Mouse (Mus musculus): ENCODE results near the gene Thrap3. TPM values are rescaled to one million over a fixed set of nuclear protein-coding genes. Genes with fewer than 3 reads are reported as not detected.

Gene Thrap3
- polyA plus RNA-seq, 1 experiment from 2014 or later = 207 TPM

GRCm38 (mm10) chr4:126156617-126157016 is 45.9 kb downstream of the Thrap3 start:
- Histone ChIP-seq H3K27ac (ENCODE audit: low read depth, low read length) (no peak overlapping the region; the same call in 1 of the 2 replicates), H3K4me1 (replicated peaks; ENCODE audit: control insufficient read depth, insufficient read depth, low read length) (peaks cover 12% of the 10 kb centered on the region), H3K27me3 (replicated peaks; ENCODE audit: control insufficient read depth, insufficient read depth, low read length) (no peaks in the 10 kb centered on the region), H3K36me3 (ENCODE audit: control insufficient read depth, insufficient read depth, low read length) (no peaks in the 10 kb centered on the region; the same call in 1 of the 2 replicates), H3K9me3 (ENCODE audit: control insufficient read depth, low read length) (no peaks in the 10 kb centered on the region; the same call in 1 of the 2 replicates), H3K4me2 (no peak overlapping the region), H3K9ac (ENCODE audit: low read depth, low read length) (no peak overlapping the region), H3K4me3 (ENCODE audit: low read depth, low read length) (no peak overlapping the region)
- 63% methylated on average over 5 of the region's 5 CpGs for WGBS
- DNase-seq (ENCODE audit: low spot score) = no peak
- no peak for ATAC-seq (replicated peaks; ENCODE audit: low FRiP score)

GRCm38 (mm10) chr4:126155869-126156268 is 46.7 kb downstream of the Thrap3 start:
- no peak overlapping the region for H3K4me2 ChIP-seq
- no peak overlapping the region for H3K4me3 ChIP-seq (ENCODE audit: low read depth, low read length)
- DNase-seq (ENCODE audit: low spot score) (no peak), ATAC-seq (replicated peaks; ENCODE audit: low FRiP score) (peak; percentile 49)
- WGBS = 63% methylated on average over 2 of the region's 2 CpGs
- H3K4me1 ChIP-seq (replicated peaks; ENCODE audit: control insufficient read depth, insufficient read depth, low read length) = peaks cover 14% of the 10 kb centered on the region
- no peak overlapping the region for H3K9ac ChIP-seq (ENCODE audit: low read depth, low read length)
- no peaks in the 10 kb centered on the region; the same call in 1 of the 2 replicates for H3K9me3 ChIP-seq (ENCODE audit: control insufficient read depth, low read length)
- no peaks in the 10 kb centered on the region for H3K27me3 ChIP-seq (replicated peaks; ENCODE audit: control insufficient read depth, insufficient read depth, low read length)
- peak overlapping the region; percentile 71 for H3K27ac ChIP-seq (ENCODE audit: low read depth, low read length)
- no peaks in the 10 kb centered on the region; the same call in 1 of the 2 replicates for H3K36me3 ChIP-seq (ENCODE audit: control insufficient read depth, insufficient read depth, low read length)

- ATAC-seq (replicated peaks; ENCODE audit: low FRiP score) (no peak), DNase-seq (ENCODE audit: low spot score) (no peak)
- peaks cover 21% of the 10 kb centered on the region for H3K4me1 ChIP-seq (replicated peaks; ENCODE audit: control insufficient read depth, insufficient read depth, low read length)
- no peak overlapping the region for H3K4me2 ChIP-seq
- no peaks in the 10 kb centered on the region; the same call in 1 of the 2 replicates for H3K9me3 ChIP-seq (ENCODE audit: control insufficient read depth, low read length)
- 21% methylated on average over 4 of the region's 4 CpGs for WGBS
- H3K27me3 ChIP-seq (replicated peaks; ENCODE audit: control insufficient read depth, insufficient read depth, low read length) = peaks cover 1% of the 10 kb centered on the region
- H3K27ac ChIP-seq (ENCODE audit: low read depth, low read length) = peak overlapping the region; percentile 71
- H3K4me3 ChIP-seq (ENCODE audit: low read depth, low read length) = no peak overlapping the region
- no peak overlapping the region for H3K9ac ChIP-seq (ENCODE audit: low read depth, low read length)
- no peaks in the 10 kb centered on the region; the same call in 1 of the 2 replicates for H3K36me3 ChIP-seq (ENCODE audit: control insufficient read depth, insufficient read depth, low read length)
These were observed 47.4 kb downstream of the Thrap3 start for GRCm38 (mm10) chr4:126155183-126155582.

GRCm38 (mm10) chr4:126152864-126153263 is 49.7 kb downstream of the Thrap3 start:
- no peaks in the 10 kb centered on the region; the same call in 1 of the 2 replicates for H3K9me3 ChIP-seq (ENCODE audit: control insufficient read depth, low read length)
- no peak overlapping the region for H3K4me3 ChIP-seq (ENCODE audit: low read depth, low read length)
- H3K4me1 ChIP-seq (replicated peaks; ENCODE audit: control insufficient read depth, insufficient read depth, low read length) = peaks cover 41% of the 10 kb centered on the region
- peaks cover 24% of the 10 kb centered on the region for H3K27me3 ChIP-seq (replicated peaks; ENCODE audit: control insufficient read depth, insufficient read depth, low read length)
- no peaks in the 10 kb centered on the region; the same call in 1 of the 2 replicates for H3K36me3 ChIP-seq (ENCODE audit: control insufficient read depth, insufficient read depth, low read length)
- H3K27ac ChIP-seq (ENCODE audit: low read depth, low read length) = no peak overlapping the region
- H3K4me2 ChIP-seq = no peak overlapping the region
- 36% methylated on average over 14 of the region's 14 CpGs for WGBS
- DNase-seq (ENCODE audit: low spot score) = no peak
- H3K9ac ChIP-seq (ENCODE audit: low read depth, low read length) = no peak overlapping the region
- ATAC-seq (replicated peaks; ENCODE audit: low FRiP score) = no peak

GRCm38 (mm10) chr4:126151701-126152440 is 50.7 kb downstream of the Thrap3 start:
- 84% methylated on average over 16 of the region's 16 CpGs for WGBS
- Histone ChIP-seq H3K36me3 (ENCODE audit: control insufficient read depth, insufficient read depth, low read length) (no peaks in the 10 kb centered on the region; the same call in 1 of the 2 replicates), H3K4me1 (replicated peaks; ENCODE audit: control insufficient read depth, insufficient read depth, low read length) (peaks cover 46% of the 10 kb centered on the region), H3K4me2 (no peak overlapping the region), H3K9ac (ENCODE audit: low read depth, low read length) (no peak overlapping the region), H3K27me3 (replicated peaks; ENCODE audit: control insufficient read depth, insufficient read depth, low read length) (peaks cover 33% of the 10 kb centered on the region), H3K9me3 (ENCODE audit: control insufficient read depth, low read length) (no peaks in the 10 kb centered on the region; the same call in 1 of the 2 replicates), H3K27ac (ENCODE audit: low read depth, low read length) (no peak overlapping the region), H3K4me3 (ENCODE audit: low read depth, low read length) (no peak overlapping the region)
- no peak for ATAC-seq (replicated peaks; ENCODE audit: low FRiP score)
- no peak for DNase-seq (ENCODE audit: low spot score)

- Histone ChIP-seq H3K36me3 (ENCODE audit: control insufficient read depth, insufficient read depth, low read length) (no peaks in the 10 kb centered on the region), H3K9me3 (ENCODE audit: control insufficient read depth, low read length) (no peaks in the 10 kb centered on the region), H3K4me2 (peak overlapping the region; percentile 57), H3K27me3 (replicated peaks; ENCODE audit: control insufficient read depth, insufficient read depth, low read length) (peaks cover 36% of the 10 kb centered on the region), H3K4me1 (replicated peaks; ENCODE audit: control insufficient read depth, insufficient read depth, low read length) (peaks cover 46% of the 10 kb centered on the region), H3K27ac (ENCODE audit: low read depth, low read length) (peak overlapping the region; percentile 14; the same call in 1 of the 2 replicates), H3K9ac (ENCODE audit: low read depth, low read length) (no peak overlapping the region), H3K4me3 (ENCODE audit: low read depth, low read length) (peak overlapping the region; percentile 10; the same call in 1 of the 2 replicates)
- no peak for DNase-seq (ENCODE audit: low spot score)
- ATAC-seq (replicated peaks; ENCODE audit: low FRiP score) = no peak
- 59% methylated on average over 6 of the region's 6 CpGs for WGBS
These were observed 51.6 kb downstream of the Thrap3 start for GRCm38 (mm10) chr4:126150949-126151320.

GRCm38 (mm10) chr4:126150297-126150948 is 52.1 kb downstream of the Thrap3 start:
- Histone ChIP-seq H3K4me3 (ENCODE audit: low read depth, low read length) (peak overlapping the region; percentile 68), H3K9me3 (ENCODE audit: control insufficient read depth, low read length) (no peaks in the 10 kb centered on the region), H3K4me1 (replicated peaks; ENCODE audit: control insufficient read depth, insufficient read depth, low read length) (peaks cover 41% of the 10 kb centered on the region), H3K27ac (ENCODE audit: low read depth, low read length) (peak overlapping the region; percentile 14; the same call in 1 of the 2 replicates), H3K27me3 (replicated peaks; ENCODE audit: control insufficient read depth, insufficient read depth, low read length) (peaks cover 36% of the 10 kb centered on the region), H3K36me3 (ENCODE audit: control insufficient read depth, insufficient read depth, low read length) (no peaks in the 10 kb centered on the region), H3K4me2 (peak overlapping the region; percentile 57), H3K9ac (ENCODE audit: low read depth, low read length) (no peak overlapping the region)
- ATAC-seq (replicated peaks; ENCODE audit: low FRiP score) (peak; percentile 45), DNase-seq (ENCODE audit: low spot score) (peak; percentile 74)
- WGBS = 43% methylated on average over 16 of the region's 16 CpGs

- WGBS = 55% methylated on average over 10 of the region's 10 CpGs
- Histone ChIP-seq H3K36me3 (ENCODE audit: control insufficient read depth, insufficient read depth, low read length) (no peaks in the 10 kb centered on the region), H3K4me3 (ENCODE audit: low read depth, low read length) (peak overlapping the region; percentile 68), H3K9ac (ENCODE audit: low read depth, low read length) (no peak overlapping the region), H3K4me1 (replicated peaks; ENCODE audit: control insufficient read depth, insufficient read depth, low read length) (peaks cover 38% of the 10 kb centered on the region), H3K4me2 (peak overlapping the region; percentile 57), H3K27ac (ENCODE audit: low read depth, low read length) (no peak overlapping the region; the same call in 1 of the 2 replicates), H3K27me3 (replicated peaks; ENCODE audit: control insufficient read depth, insufficient read depth, low read length) (peaks cover 36% of the 10 kb centered on the region), H3K9me3 (ENCODE audit: control insufficient read depth, low read length) (no peaks in the 10 kb centered on the region)
- DNase-seq (ENCODE audit: low spot score) (no peak), ATAC-seq (replicated peaks; ENCODE audit: low FRiP score) (no peak)
These were observed 52.8 kb downstream of the Thrap3 start for GRCm38 (mm10) chr4:126149798-126150197.

Data from liver, embryonic 11.5 days (tissue).